ENCODE assay signal across 8 mouse cellular contexts in the genomic region with DNA sequence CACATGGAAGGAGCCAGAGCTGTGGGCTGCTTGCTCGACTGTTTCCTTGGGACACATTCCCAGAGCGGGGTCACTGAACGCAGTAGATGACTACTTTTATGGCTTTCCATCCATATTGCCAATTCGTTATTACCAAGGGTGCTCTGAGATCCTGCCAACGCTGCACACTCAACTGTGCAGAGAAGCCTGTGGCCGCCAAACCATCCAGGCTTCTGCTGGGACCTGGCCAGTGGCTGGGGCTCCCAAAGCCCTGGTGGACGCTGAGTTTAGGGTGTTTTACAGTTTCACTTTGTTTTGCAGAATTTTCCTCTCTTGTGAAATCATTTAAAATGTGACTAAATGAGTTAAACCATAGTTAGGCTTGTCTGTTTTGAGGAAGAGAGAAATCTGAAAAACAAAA. TPM values are rescaled to one million over a fixed set of nuclear protein-coding genes. Genes with fewer than 3 reads are reported as not detected.
DNase-seq lines count a peak whose midpoint lies in the region; ATAC-seq lines count a peak whose summit lies in the region.

No protein-coding gene starts in this region.

- no peak overlapping the region for H3K9ac ChIP-seq in forebrain, embryonic 12.5 days
- H3K9ac ChIP-seq in hindbrain, embryonic 12.5 days, result peak overlapping the region; percentile 64; the same call in 1 of the 2 replicates
- no peak overlapping the region for H3K9ac ChIP-seq in limb, embryonic 15.5 days
- H3K9ac ChIP-seq in neural tube, embryonic 15.5 days (replicated peaks), result no peak overlapping the region

- H3K4me1 ChIP-seq in forebrain, embryonic 12.5 days, result peaks cover 17% of the 10 kb centered on the region
- H3K4me1 ChIP-seq in hindbrain, embryonic 12.5 days, result peaks cover 14% of the 10 kb centered on the region
- peaks cover 41% of the 10 kb centered on the region for H3K4me1 ChIP-seq in limb, embryonic 15.5 days
- H3K4me1 ChIP-seq in neural tube, embryonic 15.5 days, result peaks cover 17% of the 10 kb centered on the region

- peak overlapping the region; percentile 82 for H3K4me2 ChIP-seq in forebrain, embryonic 12.5 days
- peak overlapping the region; percentile 82 for H3K4me2 ChIP-seq in hindbrain, embryonic 12.5 days (replicated peaks)
- H3K4me2 ChIP-seq in limb, embryonic 15.5 days, result peak overlapping the region; percentile 91
- H3K4me2 ChIP-seq in neural tube, embryonic 15.5 days, result peak overlapping the region; percentile 87

- H3K27me3 ChIP-seq in forebrain, embryonic 12.5 days, result peaks cover 42% of the 10 kb centered on the region
- peaks cover 33% of the 10 kb centered on the region for H3K27me3 ChIP-seq in hindbrain, embryonic 12.5 days
- H3K27me3 ChIP-seq in limb, embryonic 15.5 days, result no peaks in the 10 kb centered on the region
- peaks cover 29% of the 10 kb centered on the region for H3K27me3 ChIP-seq in neural tube, embryonic 15.5 days (replicated peaks)

- peak overlapping the region; percentile 39 for H3K4me3 ChIP-seq in forebrain, embryonic 12.5 days (replicated peaks)
- peak overlapping the region; percentile 36; the same call in 1 of the 2 replicates for H3K4me3 ChIP-seq in hindbrain, embryonic 12.5 days
- H3K4me3 ChIP-seq in limb, embryonic 15.5 days, result peak overlapping the region; percentile 41
- peak overlapping the region; percentile 38 for H3K4me3 ChIP-seq in neural tube, embryonic 15.5 days (replicated peaks)

- DNase-seq in adrenal gland, postnatal 10 days, result peak; percentile 69
- DNase-seq in adrenal gland, adult 18-20 months (ENCODE audit: low spot score in 2 of 2), result no peak
- no peak for DNase-seq in layer of hippocampus, adult 8-10 months (ENCODE audit: low spot score in 2 of 2)
- no peak for DNase-seq in layer of hippocampus, postnatal 36 days

- no peaks in the 10 kb centered on the region for H3K36me3 ChIP-seq in forebrain, embryonic 12.5 days (replicated peaks)
- H3K36me3 ChIP-seq in hindbrain, embryonic 12.5 days, result no peaks in the 10 kb centered on the region
- H3K36me3 ChIP-seq in limb, embryonic 15.5 days, result no peaks in the 10 kb centered on the region
- no peaks in the 10 kb centered on the region for H3K36me3 ChIP-seq in neural tube, embryonic 15.5 days

- H3K27ac ChIP-seq in forebrain, embryonic 12.5 days, result no peak overlapping the region
- no peak overlapping the region for H3K27ac ChIP-seq in hindbrain, embryonic 12.5 days
- peak overlapping the region; percentile 81 for H3K27ac ChIP-seq in limb, embryonic 15.5 days
- 0 out of 2 replicates have a peak overlapping the region, but pooled peaks have one; percentile 41 for H3K27ac ChIP-seq in neural tube, embryonic 15.5 days (replicated peaks)

- WGBS in forebrain, embryonic 12.5 days, result 41% methylated on average over 7 of the region's 7 CpGs
- WGBS in hindbrain, embryonic 12.5 days, result 39% methylated on average over 7 of the region's 7 CpGs
- WGBS in limb, embryonic 15.5 days, result 26% methylated on average over 7 of the region's 7 CpGs
- WGBS in neural tube, embryonic 15.5 days, result 24% methylated on average over 7 of the region's 7 CpGs

- H3K9me3 ChIP-seq in forebrain, embryonic 12.5 days, result no peaks in the 10 kb centered on the region
- H3K9me3 ChIP-seq in hindbrain, embryonic 12.5 days (replicated peaks), result no peaks in the 10 kb centered on the region
- no peaks in the 10 kb centered on the region for H3K9me3 ChIP-seq in limb, embryonic 15.5 days
- no peaks in the 10 kb centered on the region for H3K9me3 ChIP-seq in neural tube, embryonic 15.5 days (replicated peaks)

- ATAC-seq in forebrain, embryonic 12.5 days (ENCODE audit: low FRiP score), result no peak
- ATAC-seq in hindbrain, embryonic 12.5 days (ENCODE audit: low FRiP score), result no peak
- peak; percentile 49; the same call in 1 of the 2 replicates for ATAC-seq in limb, embryonic 15.5 days (ENCODE audit: insufficient number of reproducible peaks, low FRiP score, low TSS enrichment, low read depth)
- no peak for ATAC-seq in neural tube, embryonic 15.5 days (ENCODE audit: low FRiP score)

RNA-seq across cellular contexts. Expression of gene Lctl, which starts 32.7 kb away (rescaled TPM):
- 1 to 10 TPM; 2.0 to 2.8 TPM for total RNA-seq in adrenal gland, postnatal 10 days (2021)
- 10 to 100 TPM in 1 of 2 experiments, under 1 TPM in 1; 0.46 to 11.9 TPM for total RNA-seq in adrenal gland, adult 18-20 months (2021)
- polyA plus RNA-seq in forebrain, embryonic 12.5 days (2016; fragmentation: Nextera tagmentation; extraction: Ambion mirVana), result 0.14 TPM in 1 of 2 replicates, not detected in the other
- not detected in 2 replicates for polyA plus RNA-seq in hindbrain, embryonic 12.5 days (2016; fragmentation: Nextera tagmentation; extraction: Ambion mirVana)
- 0.13 TPM in 1 of 2 replicates, not detected in the other for polyA plus RNA-seq in limb, embryonic 15.5 days (2015; fragmentation: Nextera tagmentation; extraction: Ambion mirVana)
- polyA plus RNA-seq in neural tube, embryonic 15.5 days (2015; fragmentation: Nextera tagmentation; extraction: Ambion mirVana), result not detected in 2 replicates
- under 1 TPM in 1 of 4 experiments, not detected in 3; 0.76 TPM for total RNA-seq in layer of hippocampus, adult 8-10 months (2022)
- not detected for total RNA-seq in layer of hippocampus, postnatal 36 days (2021)

Comparison
In these comparisons a context has a peak if more than half of its experiments do, and no peak if none do; other contexts are left out.
1. H3K27ac ChIP-seq: peak in limb, embryonic 15.5 days (single experiment) and neural tube, embryonic 15.5 days (single experiment); none in forebrain, embryonic 12.5 days (single experiment) and hindbrain, embryonic 12.5 days (single experiment).
2. Peak in every context shown above with its lines, with median percentiles within 50 percentile points of each other: H3K4me2 ChIP-seq and H3K4me3 ChIP-seq.